Mouse (Mus musculus): ENCODE data around the gene Ascl1. TPM values are rescaled to one million over a fixed set of nuclear protein-coding genes. Genes with fewer than 3 reads are reported as not detected.

The Ascl1 gene
- polyA plus RNA-seq, 1 experiment from 2014 or later, result 3.1 TPM

DNA sequence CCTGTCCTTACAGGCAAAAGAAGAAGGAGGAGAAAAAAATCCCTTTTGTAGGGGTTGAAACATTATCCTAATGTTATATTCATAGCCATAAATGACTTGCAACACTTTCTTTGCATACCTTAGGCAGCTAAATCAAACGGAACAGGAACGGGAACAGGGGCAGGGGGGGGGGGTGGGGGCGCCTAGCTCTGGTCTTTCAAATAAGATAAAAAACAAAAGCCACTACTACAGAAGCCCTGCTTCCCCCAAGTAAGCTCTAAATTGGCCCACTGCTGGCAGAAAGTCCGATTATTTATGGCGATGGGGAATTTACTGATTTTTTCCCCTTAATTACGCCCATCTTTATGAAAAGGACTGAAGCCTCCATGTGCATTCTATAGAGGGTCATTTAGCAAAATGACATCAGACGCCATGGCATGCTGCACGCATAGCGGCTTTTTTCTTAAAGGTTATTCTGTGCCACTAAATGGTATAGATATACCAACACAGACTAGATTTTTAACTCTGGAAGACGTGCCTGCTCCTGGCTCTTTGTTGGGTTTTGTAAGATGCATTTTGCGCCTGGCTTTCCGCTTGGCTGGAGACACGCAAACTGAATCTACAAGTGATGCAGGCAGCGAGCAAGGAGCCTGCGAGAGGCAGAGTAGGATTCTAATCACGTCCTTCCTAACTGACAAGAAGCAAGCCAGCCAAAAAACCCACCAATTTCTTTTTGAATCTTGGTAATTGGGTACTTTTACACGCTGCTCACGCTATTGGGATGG, 4.0 kb downstream of the Ascl1 start:
- H3K27ac ChIP-seq (ENCODE audit: low read length), result no peak overlapping the region
- no peaks in the 10 kb centered on the region for H3K9me3 ChIP-seq (ENCODE audit: control insufficient read depth, low read length)
- H3K4me2 ChIP-seq (ENCODE audit: low read depth, low read length), result no peak overlapping the region
- 9% methylated on average over 18 of the region's 18 CpGs for WGBS
- peaks cover 89% of the 10 kb centered on the region for H3K27me3 ChIP-seq (replicated peaks; ENCODE audit: control insufficient read depth, insufficient read depth, low read length)
- H3K9ac ChIP-seq (ENCODE audit: low read depth, low read length), result no peak overlapping the region
- no peak for ATAC-seq
- H3K4me1 ChIP-seq (ENCODE audit: control insufficient read depth, insufficient read depth, low read length), result peaks cover 14% of the 10 kb centered on the region; the same call in 1 of the 2 replicates
- H3K4me3 ChIP-seq (ENCODE audit: low read length), result no peak overlapping the region
- H3K36me3 ChIP-seq (ENCODE audit: control insufficient read depth, insufficient read depth, low read length), result no peaks in the 10 kb centered on the region

DNA sequence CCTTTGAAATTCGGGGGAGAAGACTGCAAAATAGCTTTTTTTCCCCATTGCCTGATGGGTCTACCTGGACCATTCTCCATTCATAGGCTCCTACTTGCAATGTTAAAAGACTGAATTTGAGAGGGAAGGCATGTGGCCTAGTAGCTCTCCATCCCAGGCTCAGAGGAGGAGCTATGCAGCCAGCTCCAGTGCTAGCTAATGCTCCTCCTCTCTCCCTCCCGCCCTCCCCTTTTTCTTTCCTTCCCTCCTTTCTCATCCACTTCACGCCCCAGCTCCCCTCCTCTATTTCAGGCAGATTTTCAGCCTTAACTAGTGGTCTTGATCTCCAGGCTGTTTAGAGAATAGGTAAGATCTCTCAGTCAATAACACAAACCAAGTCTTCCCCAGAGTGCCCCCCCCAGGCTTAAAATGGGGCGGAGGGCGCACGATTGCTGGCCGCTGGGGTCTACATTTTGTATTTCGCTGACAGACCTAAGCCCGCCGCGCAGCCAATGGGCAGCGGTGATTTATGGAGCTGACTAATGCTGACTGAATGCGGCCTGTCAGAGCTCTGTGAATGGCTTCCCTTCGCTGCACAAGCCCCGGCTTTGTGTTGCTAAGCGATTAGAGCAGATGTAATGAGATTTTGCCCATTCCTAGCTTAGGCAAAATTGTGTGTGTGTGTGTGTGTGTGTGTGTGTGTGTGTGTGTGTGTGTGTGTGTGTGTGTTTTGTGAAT, 4.9 kb downstream of the Ascl1 start:
- 2% methylated on average over 16 of the region's 16 CpGs for WGBS
- Histone ChIP-seq H3K9ac (ENCODE audit: low read depth, low read length) (no peak overlapping the region), H3K9me3 (ENCODE audit: control insufficient read depth, low read length) (no peaks in the 10 kb centered on the region), H3K36me3 (ENCODE audit: control insufficient read depth, insufficient read depth, low read length) (no peaks in the 10 kb centered on the region), H3K27me3 (replicated peaks; ENCODE audit: control insufficient read depth, insufficient read depth, low read length) (peaks cover 83% of the 10 kb centered on the region), H3K4me2 (ENCODE audit: low read depth, low read length) (no peak overlapping the region), H3K27ac (ENCODE audit: low read length) (no peak overlapping the region), H3K4me3 (ENCODE audit: low read length) (no peak overlapping the region), H3K4me1 (ENCODE audit: control insufficient read depth, insufficient read depth, low read length) (0 out of 2 replicates have a peak, but pooled peaks cover 8% of the 10 kb centered on the region)
- ATAC-seq, result 0 out of 2 replicates have a peak, but pooled peaks have one; percentile 34

DNA sequence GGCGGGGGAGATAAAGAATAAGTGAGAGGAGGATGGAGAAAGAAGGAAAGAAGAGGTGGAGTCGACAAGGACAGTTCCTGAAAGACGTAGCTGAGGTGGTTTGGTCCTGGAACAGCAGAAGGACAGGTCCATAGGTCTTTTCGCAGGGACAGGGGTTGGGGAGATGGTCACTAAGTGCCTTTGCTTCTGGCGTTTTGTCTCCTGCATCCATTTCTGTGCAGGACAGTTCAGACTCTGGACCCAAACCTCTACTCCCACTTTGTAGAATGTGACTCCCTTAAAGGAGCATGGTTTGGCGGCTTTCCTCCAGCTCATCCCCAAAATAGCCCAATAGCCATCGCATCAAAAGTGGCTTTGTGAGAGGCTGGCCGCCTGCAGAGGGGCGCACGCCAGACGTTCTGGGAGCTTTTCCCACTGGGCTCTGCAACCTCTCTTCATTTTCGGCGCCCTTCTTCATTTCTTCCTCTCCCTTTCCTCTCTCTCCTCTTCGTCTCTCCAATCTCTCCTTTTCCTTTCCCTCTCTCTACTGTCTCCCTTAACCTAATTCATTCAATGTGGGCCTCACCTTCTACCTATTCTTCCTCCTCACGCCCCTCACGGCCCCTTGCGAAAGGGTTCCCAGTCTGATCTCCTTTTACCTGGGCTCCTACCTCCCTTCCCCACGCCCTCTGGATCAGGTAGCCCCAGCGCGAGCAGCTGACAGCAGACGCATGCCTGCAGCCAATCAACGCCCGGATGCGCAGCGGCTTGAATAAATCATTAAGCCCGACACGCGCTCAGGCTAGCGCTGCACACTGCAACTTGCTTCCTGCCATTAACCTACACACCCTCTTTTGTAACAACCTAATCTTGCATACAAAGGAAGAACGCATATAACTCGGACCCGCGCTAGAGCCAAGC, 7.5 kb downstream of the Ascl1 start:
- H3K36me3 ChIP-seq (ENCODE audit: control insufficient read depth, insufficient read depth, low read length), result no peaks in the 10 kb centered on the region
- peaks cover 75% of the 10 kb centered on the region for H3K27me3 ChIP-seq (replicated peaks; ENCODE audit: control insufficient read depth, insufficient read depth, low read length)
- no peak overlapping the region for H3K9ac ChIP-seq (ENCODE audit: low read depth, low read length)
- no peaks in the 10 kb centered on the region for H3K9me3 ChIP-seq (ENCODE audit: control insufficient read depth, low read length)
- ATAC-seq, result peak; percentile 97
- under 1% methylated on average over 33 of the region's 33 CpGs for WGBS
- 0 out of 2 replicates have a peak, but pooled peaks cover 2% of the 10 kb centered on the region for H3K4me1 ChIP-seq (ENCODE audit: control insufficient read depth, insufficient read depth, low read length)
- H3K4me3 ChIP-seq (ENCODE audit: low read length), result peak overlapping the region; percentile 5; the same call in 1 of the 2 replicates
- H3K27ac ChIP-seq (ENCODE audit: low read length), result no peak overlapping the region
- peak overlapping the region; percentile 28; the same call in 1 of the 2 replicates for H3K4me2 ChIP-seq (ENCODE audit: low read depth, low read length)

DNA sequence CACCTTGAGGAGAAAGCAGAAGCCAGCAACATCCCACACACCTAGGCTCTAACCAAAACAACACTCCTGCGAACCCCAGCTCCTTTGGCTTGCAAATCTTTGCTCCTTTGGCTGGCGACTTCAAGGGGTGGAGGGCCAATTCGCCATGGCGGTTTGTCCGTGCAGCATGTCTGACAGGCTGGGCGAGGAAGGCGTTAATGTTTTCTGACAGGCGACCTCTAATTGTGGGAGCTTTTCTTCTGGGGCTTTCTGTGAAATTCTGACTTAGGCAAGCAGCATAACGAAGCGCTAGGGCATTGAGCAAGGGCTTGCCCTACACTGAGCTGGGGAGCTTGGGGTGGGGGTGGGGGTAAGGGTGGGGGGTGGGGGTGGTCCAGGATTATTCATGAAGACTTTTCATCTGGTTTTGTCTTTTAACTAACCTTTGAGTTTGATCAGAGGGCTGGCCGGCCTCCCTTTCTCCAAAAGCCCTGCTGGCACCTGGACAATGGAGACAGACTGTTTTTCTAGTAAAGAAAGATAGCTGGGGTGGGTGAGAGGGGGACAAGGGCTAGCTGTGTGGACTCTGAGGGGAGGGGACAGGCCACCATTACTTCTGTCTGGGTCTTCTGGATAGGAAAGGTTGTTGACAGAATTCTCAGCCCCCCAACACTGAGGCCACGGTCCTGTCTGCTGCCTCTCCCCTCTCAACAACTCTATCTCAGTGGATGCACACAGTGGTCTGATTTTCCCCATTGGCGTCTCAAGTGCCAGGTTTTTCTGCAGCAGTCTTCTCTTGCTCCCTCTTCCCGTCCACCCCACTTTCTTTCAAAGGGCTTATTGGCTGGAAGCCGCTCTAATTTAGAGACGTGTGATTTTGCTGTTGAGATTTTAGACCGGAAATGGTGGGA, 8.4 kb downstream of the Ascl1 start:
- H3K4me2 ChIP-seq (ENCODE audit: low read depth, low read length), result no peak overlapping the region
- 4% methylated on average over 17 of the region's 17 CpGs for WGBS
- peaks cover 67% of the 10 kb centered on the region for H3K27me3 ChIP-seq (replicated peaks; ENCODE audit: control insufficient read depth, insufficient read depth, low read length)
- no peak for ATAC-seq
- H3K4me3 ChIP-seq (ENCODE audit: low read length), result no peak overlapping the region
- H3K4me1 ChIP-seq (ENCODE audit: control insufficient read depth, insufficient read depth, low read length), result 0 out of 2 replicates have a peak, but pooled peaks cover 2% of the 10 kb centered on the region
- H3K36me3 ChIP-seq (ENCODE audit: control insufficient read depth, insufficient read depth, low read length), result no peaks in the 10 kb centered on the region
- H3K27ac ChIP-seq (ENCODE audit: low read length), result no peak overlapping the region
- no peak overlapping the region for H3K9ac ChIP-seq (ENCODE audit: low read depth, low read length)
- no peaks in the 10 kb centered on the region for H3K9me3 ChIP-seq (ENCODE audit: control insufficient read depth, low read length)

DNA sequence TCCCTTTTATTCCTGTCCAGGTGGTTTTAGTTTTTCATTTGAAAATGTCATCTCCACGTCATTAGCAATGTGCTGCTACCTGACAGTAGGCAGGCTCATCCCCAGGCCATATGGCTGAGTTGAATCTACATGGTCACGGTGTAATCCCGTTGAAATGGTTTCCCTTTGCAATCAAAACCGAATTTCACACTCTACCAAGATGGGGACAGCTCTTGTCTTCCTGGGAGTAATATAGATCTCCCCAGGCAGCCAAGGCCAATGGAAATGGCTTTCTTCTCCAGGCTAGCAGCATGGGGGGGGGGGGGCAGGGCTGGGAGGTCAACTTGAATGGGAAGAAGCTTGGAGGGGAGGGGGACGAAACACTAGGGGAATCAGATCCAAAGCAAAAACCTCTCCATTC, 15.6 kb downstream of the Ascl1 start:
- no peaks in the 10 kb centered on the region for H3K36me3 ChIP-seq (ENCODE audit: control insufficient read depth, insufficient read depth, low read length)
- peaks cover 14% of the 10 kb centered on the region; the same call in 1 of the 2 replicates for H3K27me3 ChIP-seq (replicated peaks; ENCODE audit: control insufficient read depth, insufficient read depth, low read length)
- no peaks in the 10 kb centered on the region for H3K9me3 ChIP-seq (ENCODE audit: control insufficient read depth, low read length)
- H3K27ac ChIP-seq (ENCODE audit: low read length), result no peak overlapping the region
- H3K4me3 ChIP-seq (ENCODE audit: low read length), result no peak overlapping the region
- 59% methylated on average over 5 of the region's 5 CpGs for WGBS
- no peaks in the 10 kb centered on the region for H3K4me1 ChIP-seq (ENCODE audit: control insufficient read depth, insufficient read depth, low read length)
- H3K9ac ChIP-seq (ENCODE audit: low read depth, low read length), result no peak overlapping the region
- no peak overlapping the region for H3K4me2 ChIP-seq (ENCODE audit: low read depth, low read length)
- ATAC-seq, result no peak

DNA sequence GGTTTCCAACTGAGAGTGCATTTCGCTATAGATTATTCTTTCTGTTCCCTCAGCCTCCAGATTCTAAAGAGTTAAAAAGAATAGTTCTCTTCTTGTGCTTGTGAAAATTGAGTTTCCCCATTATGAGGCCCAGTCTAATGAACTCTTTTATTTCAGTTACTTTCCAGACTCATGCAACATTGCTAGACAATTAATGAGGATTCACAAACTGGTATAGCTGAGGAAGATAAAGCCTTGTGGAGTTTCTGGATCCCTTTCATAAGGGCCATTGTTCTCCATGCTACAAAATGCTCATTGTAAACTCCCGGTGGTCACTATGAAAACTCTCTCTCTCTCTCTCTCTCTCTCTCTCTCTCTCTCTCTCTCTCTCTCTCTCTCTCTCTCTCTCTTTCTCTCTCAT, 18.5 kb downstream of the Ascl1 start:
- 61% methylated on average over 2 of the region's 2 CpGs for WGBS
- Histone ChIP-seq H3K36me3 (ENCODE audit: control insufficient read depth, insufficient read depth, low read length) (no peaks in the 10 kb centered on the region), H3K4me2 (ENCODE audit: low read depth, low read length) (no peak overlapping the region), H3K9ac (ENCODE audit: low read depth, low read length) (no peak overlapping the region), H3K4me3 (ENCODE audit: low read length) (no peak overlapping the region), H3K9me3 (ENCODE audit: control insufficient read depth, low read length) (no peaks in the 10 kb centered on the region), H3K27ac (ENCODE audit: low read length) (no peak overlapping the region), H3K27me3 (replicated peaks; ENCODE audit: control insufficient read depth, insufficient read depth, low read length) (no peaks in the 10 kb centered on the region), H3K4me1 (ENCODE audit: control insufficient read depth, insufficient read depth, low read length) (no peaks in the 10 kb centered on the region)
- no peak for ATAC-seq

DNA sequence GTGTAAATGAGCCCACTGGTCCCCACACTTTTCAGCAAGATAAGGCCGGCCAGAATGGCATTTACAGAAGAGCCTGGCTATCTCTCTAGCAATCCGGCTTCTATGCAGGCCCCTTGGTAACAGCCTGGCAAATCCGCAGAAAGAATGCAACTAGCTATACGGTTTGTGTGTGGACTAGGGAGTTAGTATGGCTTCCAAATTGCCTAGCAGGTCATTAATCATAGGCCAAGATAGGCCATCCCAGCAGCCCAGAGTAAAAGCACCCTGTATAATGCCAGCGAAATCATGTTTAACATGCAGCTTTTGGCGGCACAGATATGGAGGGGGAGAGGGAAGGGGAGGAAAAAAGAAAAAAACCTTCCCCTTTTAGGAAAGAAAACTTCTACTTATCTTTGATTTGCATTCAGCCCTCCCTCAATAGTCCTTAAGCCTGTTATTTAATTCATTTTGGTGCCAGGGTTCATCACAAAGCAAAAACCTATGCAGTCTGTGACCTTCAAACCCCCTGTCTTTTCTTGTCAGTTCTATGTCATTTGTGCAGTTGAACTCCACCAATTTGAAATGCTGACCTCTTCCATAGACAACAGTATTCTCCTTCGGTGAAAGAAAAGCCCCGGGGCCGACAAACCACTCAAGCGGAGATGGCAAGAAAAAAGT, 19.9 kb downstream of the Ascl1 start:
- Histone ChIP-seq H3K9ac (ENCODE audit: low read depth, low read length) (no peak overlapping the region), H3K4me3 (ENCODE audit: low read length) (no peak overlapping the region), H3K27ac (ENCODE audit: low read length) (no peak overlapping the region), H3K4me2 (ENCODE audit: low read depth, low read length) (no peak overlapping the region), H3K36me3 (ENCODE audit: control insufficient read depth, insufficient read depth, low read length) (no peaks in the 10 kb centered on the region), H3K27me3 (replicated peaks; ENCODE audit: control insufficient read depth, insufficient read depth, low read length) (no peaks in the 10 kb centered on the region), H3K4me1 (ENCODE audit: control insufficient read depth, insufficient read depth, low read length) (no peaks in the 10 kb centered on the region), H3K9me3 (ENCODE audit: control insufficient read depth, low read length) (no peaks in the 10 kb centered on the region)
- WGBS, result 70% methylated on average over 10 of the region's 10 CpGs
- ATAC-seq, result no peak

DNA sequence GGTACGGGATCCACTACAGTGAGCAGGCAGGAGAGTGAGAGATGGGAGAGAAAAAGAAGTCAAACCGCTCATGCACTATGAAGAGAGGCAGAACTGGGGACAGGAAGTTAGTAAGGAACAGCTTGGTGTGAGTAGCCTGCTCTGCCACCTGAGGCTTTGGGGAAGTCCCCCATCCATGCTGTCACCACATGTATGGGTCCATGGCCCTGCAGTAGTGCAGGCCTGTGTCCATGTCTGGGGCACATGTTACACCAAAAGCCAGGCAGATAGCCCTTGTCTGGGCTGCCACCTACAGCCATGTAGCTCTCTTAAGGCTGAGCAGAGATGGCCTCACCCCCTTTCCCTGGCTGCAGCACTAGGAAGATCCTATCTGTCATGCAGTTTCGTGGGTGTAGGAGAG, 42.7 kb downstream of the Ascl1 start:
- no peaks in the 10 kb centered on the region for H3K9me3 ChIP-seq (ENCODE audit: control insufficient read depth, low read length)
- H3K27me3 ChIP-seq (replicated peaks; ENCODE audit: control insufficient read depth, insufficient read depth, low read length), result no peaks in the 10 kb centered on the region
- WGBS, result 81% methylated on average over 3 of the region's 3 CpGs
- no peak overlapping the region for H3K27ac ChIP-seq (ENCODE audit: low read length)
- no peaks in the 10 kb centered on the region for H3K4me1 ChIP-seq (ENCODE audit: control insufficient read depth, insufficient read depth, low read length)
- H3K9ac ChIP-seq (ENCODE audit: low read depth, low read length), result no peak overlapping the region
- H3K4me2 ChIP-seq (ENCODE audit: low read depth, low read length), result no peak overlapping the region
- no peaks in the 10 kb centered on the region for H3K36me3 ChIP-seq (ENCODE audit: control insufficient read depth, insufficient read depth, low read length)
- H3K4me3 ChIP-seq (ENCODE audit: low read length), result no peak overlapping the region
- ATAC-seq, result no peak
